Mouse (Mus musculus) intestine, embryonic 14.5 days (tissue): ENCODE data around the gene Zcchc7. TPM values are rescaled to one million over a fixed set of nuclear protein-coding genes. Genes with fewer than 3 reads are reported as not detected.
"Not testable (repeated sequence)": the region's sequence is repeated elsewhere in the genome, so short reads cannot be mapped to it uniquely, and the experiment has no call there.

Experiments used
- ATAC-seq: fragments of 200-750 bp; cut with Nextera tagmentation; replicated peaks from 2 replicates; pipeline ENCODE4 v1.8.0; 2017; ENCODE audit warnings: low read depth, moderate number of reproducible peaks, moderate TSS enrichment, moderate library complexity; ENCODE audit not compliant: low FRiP score, low TSS enrichment
- DNase-seq: peaks from one replicate; pipeline ENCODE4 v3.0.0-alpha.2; 2018; ENCODE audit warnings: low spot score
- H3K27ac ChIP-seq: fragments of 300-500 bp; sonication (generic); 2 replicates; pipeline ENCODE4 v1.5.1; 2014; ENCODE audit warnings: low read depth, mild to moderate bottlenecking, control low read depth
- H3K27me3 ChIP-seq: fragments of 300-500 bp; sonication (generic); replicated peaks from 2 replicates; pipeline ENCODE4 v1.6.1; 2014; ENCODE audit warnings: low read length, control low read depth; ENCODE audit not compliant: control insufficient read depth, insufficient read depth
- H3K36me3 ChIP-seq: fragments of 300-500 bp; sonication (generic); 2 replicates; pipeline ENCODE4 v1.6.1; 2014; ENCODE audit warnings: low read length, control low read depth; ENCODE audit not compliant: control insufficient read depth, insufficient read depth
- H3K4me1 ChIP-seq: fragments of 300-500 bp; sonication (generic); replicated peaks from 2 replicates; pipeline ENCODE4 v1.6.1; 2014; ENCODE audit warnings: low read length, control low read depth, mixed read lengths; ENCODE audit not compliant: control insufficient read depth, insufficient read depth
- H3K4me2 ChIP-seq: fragments of 300-500 bp; sonication (generic); 2 replicates; pipeline ENCODE4 v1.6.1; 2014; ENCODE audit warnings: low read length
- H3K4me3 ChIP-seq: fragments of 300-500 bp; sonication (generic); 2 replicates; pipeline ENCODE4 v1.5.1; 2014; ENCODE audit warnings: low read depth, low read length, control low read depth, mixed read lengths
- H3K9ac ChIP-seq: fragments of 300-500 bp; sonication (generic); 2 replicates; pipeline ENCODE4 v1.6.1; 2014; ENCODE audit warnings: mild to moderate bottlenecking, low read length
- H3K9me3 ChIP-seq: fragments of 300-500 bp; sonication (generic); 2 replicates; pipeline ENCODE4 v1.6.1; 2016; ENCODE audit warnings: low read length, control low read depth; ENCODE audit not compliant: control insufficient read depth
- WGBS: fragments of 180-500 bp; shearing (Covaris S2); extraction: QIAGEN DNeasy Blood & Tissue Kit; methylation state at CpG from one replicate; pipeline ENCODE4 v1.1.7; 2014; 5-methylcytosine and 5-hydroxymethylcytosine counted together
- polyA plus RNA-seq: library from polyadenylated mRNA; unstranded; fragments of >200 nt; fragmentation: Nextera tagmentation; extraction: Ambion mirVana; gene quantifications from 2 replicates; pipeline ENCODE4 v1.2.1, GENCODE M21; 2014

Zcchc7 gene
- polyA plus RNA-seq, 1 experiment from 2014 or later, result 44.7 TPM

DNA sequence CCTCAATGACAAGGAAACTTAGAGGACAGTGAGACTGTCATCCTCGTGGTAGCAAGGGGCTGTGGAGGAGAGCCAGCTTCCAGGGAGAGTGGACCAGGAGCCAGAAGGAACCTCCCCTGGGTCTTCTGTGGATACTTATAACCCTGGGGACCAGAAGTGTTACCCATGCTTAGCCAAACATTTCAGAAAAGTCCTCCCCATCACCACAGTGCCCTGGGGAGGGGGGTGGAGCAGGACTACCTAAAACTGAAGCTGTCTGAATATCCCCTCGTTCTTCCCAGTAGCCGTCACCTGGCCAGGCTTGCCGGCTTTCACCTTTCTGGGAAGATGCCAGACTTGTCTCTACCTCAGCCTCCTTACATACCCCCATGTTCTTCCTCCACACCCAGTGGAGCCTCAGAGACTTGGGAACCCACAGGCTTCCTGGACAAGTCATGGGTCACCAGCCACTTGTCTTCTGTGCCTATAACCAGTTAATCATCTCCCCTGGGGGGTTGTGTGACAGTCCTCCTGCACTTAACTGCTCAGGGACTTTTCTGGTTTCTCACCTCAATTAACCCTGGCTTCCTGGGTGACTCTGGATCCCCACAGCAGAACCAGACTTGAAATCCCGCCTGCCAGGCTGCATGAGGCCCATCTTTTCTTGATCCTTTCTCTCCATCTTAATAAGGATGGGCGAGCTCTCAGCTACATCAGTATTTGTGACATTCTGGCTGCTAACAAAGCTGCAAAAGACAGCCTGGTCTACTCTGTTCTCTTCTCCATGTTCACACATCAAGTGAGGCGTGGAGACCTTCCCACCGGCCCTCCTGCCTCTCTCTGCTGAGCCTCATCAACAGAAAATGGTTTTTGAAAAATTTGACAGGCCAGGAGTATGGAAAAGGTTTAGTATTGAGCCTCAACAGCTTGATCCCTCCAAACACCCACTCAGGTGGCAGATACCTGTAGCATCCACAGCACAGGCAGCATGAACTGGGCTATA lies 183.0 kb downstream of the Zcchc7 start:
- no peaks in the 10 kb centered on the region for H3K27me3 ChIP-seq
- no peak overlapping the region for H3K4me3 ChIP-seq
- no peaks in the 10 kb centered on the region for H3K9me3 ChIP-seq
- 76% methylated on average over 8 of the region's 8 CpGs for WGBS
- no peak overlapping the region for H3K4me2 ChIP-seq
- no peak for ATAC-seq
- no peaks in the 10 kb centered on the region for H3K4me1 ChIP-seq
- H3K36me3 ChIP-seq, result no peaks in the 10 kb centered on the region
- H3K9ac ChIP-seq, result no peak overlapping the region
- DNase-seq, result no peak
- no peak overlapping the region for H3K27ac ChIP-seq

- 83% methylated on average over 14 of the region's 14 CpGs for WGBS
- no peaks in the 10 kb centered on the region for H3K36me3 ChIP-seq
- H3K27ac ChIP-seq, result no peak overlapping the region
- no peak overlapping the region for H3K9ac ChIP-seq
- ATAC-seq, result no peak
- H3K4me3 ChIP-seq, result no peak overlapping the region
- H3K27me3 ChIP-seq, result no peaks in the 10 kb centered on the region
- no peaks in the 10 kb centered on the region for H3K9me3 ChIP-seq
- no peak overlapping the region for H3K4me2 ChIP-seq
- DNase-seq, result no peak
- H3K4me1 ChIP-seq, result no peaks in the 10 kb centered on the region
Measured at GRCm38 (mm10) chr4:44939576-44940249, 184.0 kb downstream of the Zcchc7 start.

- no peak overlapping the region for H3K4me3 ChIP-seq
- no peaks in the 10 kb centered on the region for H3K4me1 ChIP-seq
- DNase-seq, result no peak
- no peaks in the 10 kb centered on the region for H3K36me3 ChIP-seq
- no peak overlapping the region for H3K27ac ChIP-seq
- H3K4me2 ChIP-seq, result no peak overlapping the region
- 44% methylated on average over 9 of the region's 9 CpGs for WGBS
- H3K9ac ChIP-seq, result no peak overlapping the region
- ATAC-seq, result no peak
- H3K9me3 ChIP-seq, result no peaks in the 10 kb centered on the region
- no peaks in the 10 kb centered on the region for H3K27me3 ChIP-seq
Measured at GRCm38 (mm10) chr4:44940286-44940685, 184.6 kb downstream of the Zcchc7 start.

GRCm38 (mm10) chr4:44942237-44942636 lies 186.6 kb downstream of the Zcchc7 start:
- Histone ChIP-seq H3K4me1 (no peaks in the 10 kb centered on the region), H3K27ac (no peak overlapping the region), H3K36me3 (no peaks in the 10 kb centered on the region), H3K27me3 (no peaks in the 10 kb centered on the region), H3K4me2 (no peak overlapping the region), H3K9ac (no peak overlapping the region), H3K9me3 (no peaks in the 10 kb centered on the region), H3K4me3 (no peak overlapping the region)
- 85% methylated on average over 1 of the region's 1 CpGs for WGBS
- ATAC-seq (no peak), DNase-seq (no peak)

- H3K36me3 ChIP-seq, result no peaks in the 10 kb centered on the region
- H3K9ac ChIP-seq, result no peak overlapping the region
- 77% methylated on average over 6 of the region's 6 CpGs for WGBS
- H3K4me3 ChIP-seq, result no peak overlapping the region
- no peak overlapping the region for H3K4me2 ChIP-seq
- H3K27ac ChIP-seq, result no peak overlapping the region
- ATAC-seq (no peak), DNase-seq (no peak)
- H3K9me3 ChIP-seq, result no peaks in the 10 kb centered on the region
- no peaks in the 10 kb centered on the region for H3K4me1 ChIP-seq
- no peaks in the 10 kb centered on the region for H3K27me3 ChIP-seq
Measured at GRCm38 (mm10) chr4:44943480-44943879, 187.8 kb downstream of the Zcchc7 start.

DNA sequence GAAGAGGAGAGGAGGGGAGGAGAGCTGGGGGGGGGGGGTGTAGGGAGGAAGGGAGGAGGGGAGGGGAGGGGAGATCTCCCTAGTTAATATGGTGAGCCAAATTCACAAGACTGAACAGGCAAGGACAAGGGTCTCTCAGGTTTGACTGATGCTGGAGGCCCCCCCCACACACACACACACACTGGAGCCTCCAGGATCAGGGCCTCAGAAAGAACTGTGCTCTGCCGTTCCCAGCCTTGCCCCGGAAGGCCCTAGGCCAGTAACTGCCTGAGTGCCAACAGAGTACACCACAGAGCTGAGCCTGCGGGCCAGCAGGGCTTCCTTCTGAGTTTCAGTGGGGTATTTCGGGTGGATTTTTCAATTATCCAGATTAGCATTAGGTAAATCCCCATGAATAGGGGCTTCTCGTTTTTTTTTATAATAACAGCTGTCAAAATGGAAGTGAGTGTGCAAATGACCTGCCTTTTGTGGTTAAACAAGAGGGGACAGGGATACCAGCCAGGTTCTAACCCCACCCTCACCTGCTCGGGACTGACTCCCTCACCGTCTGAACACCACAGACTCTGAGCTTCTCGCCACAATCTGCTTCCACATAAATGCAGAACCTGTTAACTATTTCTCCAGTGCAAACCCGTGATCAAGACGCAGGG lies 188.9 kb downstream of the Zcchc7 start:
- ATAC-seq, result no peak
- no peak overlapping the region for H3K27ac ChIP-seq

DNA sequence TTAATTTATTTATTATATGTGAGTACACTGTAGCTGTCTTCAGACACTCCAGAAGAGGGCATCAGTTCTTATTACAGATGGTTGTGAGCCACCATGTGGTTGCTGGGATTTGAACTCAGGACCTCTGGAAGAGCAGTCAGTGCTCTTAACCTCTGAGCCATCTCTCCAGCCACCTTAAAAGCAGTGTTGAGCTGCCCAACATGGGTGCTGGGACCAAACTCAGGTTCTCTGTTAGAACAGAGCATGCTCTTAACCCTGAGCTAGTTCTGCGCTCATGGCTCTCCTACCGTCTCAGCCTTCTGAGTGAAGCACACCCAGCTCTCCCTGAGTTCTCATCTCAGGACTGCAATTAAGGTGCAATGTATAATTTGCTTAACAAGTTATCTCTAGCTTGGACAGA lies 190.4 kb downstream of the Zcchc7 start:
- not testable (repeated sequence) for H3K4me2 ChIP-seq, H3K36me3 ChIP-seq, H3K27ac ChIP-seq, ATAC-seq, H3K27me3 ChIP-seq, H3K9me3 ChIP-seq, DNase-seq, H3K4me3 ChIP-seq, H3K9ac ChIP-seq, H3K4me1 ChIP-seq
- WGBS, result 95% methylated on average over 2 of the region's 2 CpGs

More for the DNA sequence above, 188.9 kb downstream of the Zcchc7 start:
- Histone ChIP-seq H3K4me1 (no peaks in the 10 kb centered on the region), H3K27me3 (no peaks in the 10 kb centered on the region), H3K4me3 (no peak overlapping the region), H3K9ac (no peak overlapping the region), H3K9me3 (no peaks in the 10 kb centered on the region), H3K4me2 (no peak overlapping the region), H3K36me3 (no peaks in the 10 kb centered on the region)
- no peak for DNase-seq
- 79% methylated on average over 10 of the region's 10 CpGs for WGBS

DNA sequence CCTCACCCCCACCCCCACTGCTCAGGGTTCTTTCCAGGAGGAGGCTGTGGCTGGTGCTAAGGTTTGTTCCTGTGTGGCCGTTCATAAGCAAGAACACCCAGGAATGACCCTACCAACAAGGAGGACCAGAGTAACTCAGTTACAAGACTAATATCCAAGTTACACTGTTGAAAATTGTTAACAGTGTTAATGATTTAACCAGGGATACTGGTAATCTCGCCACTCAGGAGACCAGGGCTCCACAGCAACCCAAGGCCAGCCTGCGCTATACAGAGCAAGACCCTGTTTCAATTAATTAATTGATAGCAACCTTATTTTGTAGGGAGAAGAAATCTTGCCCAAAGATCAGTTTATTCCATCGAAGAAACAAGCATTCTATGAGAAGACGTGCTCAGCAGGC lies 191.8 kb downstream of the Zcchc7 start:
- no peaks in the 10 kb centered on the region for H3K9me3 ChIP-seq
- H3K4me2 ChIP-seq, result no peak overlapping the region
- no peak overlapping the region for H3K27ac ChIP-seq
- H3K4me1 ChIP-seq, result no peaks in the 10 kb centered on the region
- 92% methylated on average over 5 of the region's 5 CpGs for WGBS
- H3K9ac ChIP-seq, result no peak overlapping the region
- no peak for ATAC-seq
- DNase-seq, result no peak
- H3K27me3 ChIP-seq, result no peaks in the 10 kb centered on the region
- no peak overlapping the region for H3K4me3 ChIP-seq
- H3K36me3 ChIP-seq, result no peaks in the 10 kb centered on the region
